Comparison of ENCODE assay signal across 10 mouse cellular contexts in the genomic region with DNA sequence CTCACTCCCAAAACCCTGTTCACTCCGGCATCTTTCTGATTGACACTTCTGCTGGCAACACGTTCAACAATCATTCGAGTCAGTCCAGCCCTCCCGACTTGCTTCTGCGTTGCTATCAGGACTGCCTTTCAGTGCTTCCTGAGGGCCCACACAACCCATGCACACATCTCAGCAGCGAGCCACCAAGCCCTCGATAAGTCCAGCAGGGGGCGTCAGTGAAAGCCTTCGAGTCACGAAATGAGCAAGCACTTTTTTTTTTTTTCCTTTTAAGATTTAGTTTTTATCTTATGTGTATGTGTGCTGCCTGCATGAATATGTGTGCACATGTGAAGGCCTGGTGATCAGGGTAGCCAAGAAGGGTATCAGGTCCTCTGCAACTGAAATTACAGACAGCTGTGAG. TPM values are rescaled to one million over a fixed set of nuclear protein-coding genes. Genes with fewer than 3 reads are reported as not detected.
DNase-seq lines count a peak whose midpoint lies in the region; ATAC-seq and TF ChIP-seq lines count a peak whose summit lies in the region.
"Had no signal": no experiment of that assay in that cellular context is flagged by ENCODE, and none has a peak within 500 bp of the region (broad histone marks: within the 10 kb centered on the region; RNA-seq: fewer than 3 reads in every experiment).

No protein-coding gene starts in this region.

- no peak overlapping the region for H3ac ChIP-seq in C2C12 (ENCODE audit: control insufficient read depth, insufficient read length, low read depth)

- H3K9ac ChIP-seq in embryonic facial prominence, embryonic 14.5 days (ENCODE audit: low read depth, low read length) = no peak overlapping the region
- H3K9ac ChIP-seq: embryonic facial prominence, embryonic 13.5 days; lung, embryonic 15.5 days had no signal

- intact Hi-C loops in heart, postnatal 36 days (cut with DNase I) = loop anchor here (5.0 kb wide), 1 partner anchor 444 kb away; no protein-coding TSS in a partner anchor

- H3K4me2 ChIP-seq in embryonic facial prominence, embryonic 14.5 days (ENCODE audit: low read depth, low read length) = no peak overlapping the region
- H3K4me2 ChIP-seq: embryonic facial prominence, embryonic 13.5 days; lung, embryonic 15.5 days had no signal

- H3K9me3 ChIP-seq in embryonic facial prominence, embryonic 14.5 days (ENCODE audit: control insufficient read depth, low read length) = no peaks in the 10 kb centered on the region
- H3K9me3 ChIP-seq: embryonic facial prominence, embryonic 13.5 days; lung, embryonic 15.5 days had no signal

- TF ChIP-seq CTCF in C2C12 (IDR thresholded peaks at IDR 0.05; ENCODE audit: control insufficient read depth, insufficient read depth, insufficient read length) = peak; percentile 67

- H3K4me3 ChIP-seq in C2C12 (ENCODE audit: insufficient read depth, poor library complexity, severe bottlenecking) = no peak overlapping the region
- no peak overlapping the region for H3K4me3 ChIP-seq in embryonic facial prominence, embryonic 14.5 days (ENCODE audit: low read depth, low read length)
- H3K4me3 ChIP-seq: embryonic facial prominence, embryonic 13.5 days; lung, embryonic 15.5 days had no signal

- H3K36me3 ChIP-seq in C2C12 (ENCODE audit: control insufficient read depth, insufficient read depth) = no peaks in the 10 kb centered on the region
- no peaks in the 10 kb centered on the region for H3K36me3 ChIP-seq in embryonic facial prominence, embryonic 14.5 days (ENCODE audit: control insufficient read depth, insufficient read depth, low read length)
- H3K36me3 ChIP-seq: embryonic facial prominence, embryonic 13.5 days; lung, embryonic 15.5 days had no signal

- H3K4me1 ChIP-seq in embryonic facial prominence, embryonic 14.5 days (ENCODE audit: control insufficient read depth, insufficient read depth, low read length) = no peaks in the 10 kb centered on the region
- H3K4me1 ChIP-seq: lung, embryonic 15.5 days had no signal

- no peak for ATAC-seq in embryonic facial prominence, embryonic 14.5 days (ENCODE audit: low read depth)

- H3K27me3 ChIP-seq in C2C12 (ENCODE audit: control insufficient read depth, insufficient read depth, insufficient read length) = no peaks in the 10 kb centered on the region
- no peaks in the 10 kb centered on the region for H3K27me3 ChIP-seq in embryonic facial prominence, embryonic 14.5 days (replicated peaks; ENCODE audit: control insufficient read depth, insufficient read depth, low read length)
- H3K27me3 ChIP-seq: embryonic facial prominence, embryonic 13.5 days; lung, embryonic 15.5 days had no signal

- peak; percentile 51 to 67 for DNase-seq in heart, postnatal 36 days
- no peak for DNase-seq in heart, adult 11 months
- peak; percentile 33 for DNase-seq in adrenal gland, adult 2 months
- peak; percentile 59 for DNase-seq in embryonic facial prominence, embryonic 14.5 days (ENCODE audit: low spot score)
- DNase-seq in layer of hippocampus, adult 9-11 months = peak; percentile 42
- peak; percentile 58 for DNase-seq in naive thymus-derived CD4-positive, alpha-beta T cell, adult 2 months (ENCODE audit: low read depth)
- DNase-seq in thymus, postnatal 10 days (ENCODE audit: low spot score in 2 of 2) = peak; percentile 42 to 61

- 30% methylated on average over 10 of the region's 10 CpGs for WGBS in embryonic facial prominence, embryonic 14.5 days

- H3K79me2 ChIP-seq in C2C12 (ENCODE audit: control insufficient read depth, insufficient read depth) = no peaks in the 10 kb centered on the region

- no peaks in the 10 kb centered on the region for H3K79me3 ChIP-seq in C2C12 (ENCODE audit: low read depth)

- no peak overlapping the region for H3K27ac ChIP-seq in embryonic facial prominence, embryonic 14.5 days (replicated peaks; ENCODE audit: low read depth, low read length)
- H3K27ac ChIP-seq: embryonic facial prominence, embryonic 13.5 days; lung, embryonic 15.5 days had no signal

TF ChIP-seq in C2C12, 6 proteins besides CTCF, POLR2A, EP300 and RAD21:
- TF ChIP-seq MAX (IDR thresholded peaks at IDR 0.05) (no peak), FOSL1 (IDR thresholded peaks at IDR 0.05; ENCODE audit: insufficient read depth, low read length, poor library complexity, severe bottlenecking) (no peak), MYOG (IDR thresholded peaks at IDR 0.05; ENCODE audit: control insufficient read depth, extremely low read depth, insufficient read length) (no peak)

RNA-seq across cellular contexts. Expression of a gene that starts 16.5 kb away (rescaled TPM):
- 10 to 100 TPM; 16.5 to 17.4 TPM for total RNA-seq in heart, postnatal 36 days (2021)
- 12.9 TPM for polyA plus RNA-seq in C2C12 (2012; fragmentation: generic; extraction: Trizol)
- total RNA-seq in adrenal gland, adult 2 months (2021) = 10 to 100 TPM; 33.2 to 33.8 TPM
- 7.0 and 7.6 TPM in 2 replicates for polyA plus RNA-seq in adrenal gland, adult 2 months (2012; rRNA removed)
- polyA plus RNA-seq in embryonic facial prominence, embryonic 14.5 days (2014; fragmentation: Nextera tagmentation; extraction: Ambion mirVana) = 37.7 and 38.0 TPM in 2 replicates
